Mouse (Mus musculus): ENCODE measurements around the gene Nek7. TPM values are rescaled to one million over a fixed set of nuclear protein-coding genes. Genes with fewer than 3 reads are reported as not detected.

Nek7 gene
- polyA plus RNA-seq (2014; fragmentation: Nextera tagmentation; extraction: Ambion mirVana): 29.4 and 33.4 TPM in 2 replicates

DNA sequence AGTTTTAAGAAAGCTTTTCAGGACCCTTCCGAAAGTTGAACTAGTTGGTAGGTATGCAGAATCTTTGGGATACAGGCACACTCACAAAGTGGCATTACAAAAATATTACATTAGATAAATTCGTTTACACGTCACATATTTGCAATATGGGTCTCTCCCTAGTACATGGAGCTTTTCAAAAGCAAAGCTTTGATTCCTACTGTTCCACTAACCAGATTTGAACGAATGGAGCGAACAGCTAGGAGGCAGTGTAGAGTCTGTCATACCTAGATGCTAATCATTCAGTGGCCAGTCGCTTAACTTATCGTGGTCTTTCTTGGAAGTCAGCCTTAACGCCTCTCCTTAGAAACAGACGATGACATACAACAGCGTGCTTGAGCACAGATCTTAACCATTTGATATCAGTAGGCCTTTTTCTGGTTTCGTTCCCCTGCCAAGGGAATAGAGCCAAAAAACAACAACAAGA lies at the start of gene Nek7:
Gene Nek7, minus strand, starts transcription at position 146 of the 466 bp plus-strand sequence.
- peak within 1 kb of the TSS; percentile 91 for H3K4me3 ChIP-seq (ENCODE audit: low read depth, low read length)
- H3K27ac ChIP-seq (ENCODE audit: low read depth, low read length): peak within 1 kb of the TSS; percentile 96
- H3K4me2 ChIP-seq: peak within 1 kb of the TSS; percentile 73
- peak within 1 kb of the TSS; percentile 90 for H3K9ac ChIP-seq (ENCODE audit: low read depth, low read length)
- H3K36me3 ChIP-seq (ENCODE audit: control insufficient read depth, insufficient read depth, low read length): no peaks in the 10 kb centered on the region
- ATAC-seq (replicated peaks; ENCODE audit: low FRiP score): peak; percentile 27
- 2% methylated on average over 11 of the region's 11 CpGs for WGBS
- DNase-seq (ENCODE audit: low spot score): no peak
- H3K9me3 ChIP-seq (ENCODE audit: control insufficient read depth, low read length): no peaks in the 10 kb centered on the region
- peaks cover 7% of the 10 kb centered on the region; the same call in 1 of the 2 replicates for H3K4me1 ChIP-seq (replicated peaks; ENCODE audit: control insufficient read depth, insufficient read depth, low read length)
- no peaks in the 10 kb centered on the region for H3K27me3 ChIP-seq (replicated peaks; ENCODE audit: control insufficient read depth, insufficient read depth, low read length)

DNA sequence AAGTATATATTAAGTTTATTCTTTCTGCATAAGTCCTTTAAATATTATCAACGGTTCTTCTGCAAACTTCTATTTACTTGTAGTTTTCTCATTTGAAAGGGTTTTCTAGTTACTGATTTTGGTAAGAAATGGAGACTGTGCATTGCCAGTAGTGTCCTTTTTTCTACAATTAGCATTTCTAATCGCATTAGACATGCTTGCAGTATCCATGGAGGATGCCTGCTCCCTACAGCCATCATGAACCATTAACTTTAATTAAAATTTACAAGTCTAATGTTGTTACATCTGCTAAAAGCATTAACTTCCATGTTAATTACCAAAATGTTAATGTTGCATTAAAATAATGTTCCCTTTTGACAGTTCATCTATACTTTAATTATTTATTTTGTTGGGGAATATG lies 42.4 kb upstream of the Nek7 start:
- Histone ChIP-seq H3K36me3 (ENCODE audit: control insufficient read depth, insufficient read depth, low read length) (no peaks in the 10 kb centered on the region), H3K9me3 (ENCODE audit: control insufficient read depth, low read length) (no peaks in the 10 kb centered on the region), H3K27ac (ENCODE audit: low read depth, low read length) (no peak overlapping the region), H3K4me2 (no peak overlapping the region), H3K4me1 (replicated peaks; ENCODE audit: control insufficient read depth, insufficient read depth, low read length) (no peaks in the 10 kb centered on the region), H3K27me3 (replicated peaks; ENCODE audit: control insufficient read depth, insufficient read depth, low read length) (no peaks in the 10 kb centered on the region), H3K4me3 (ENCODE audit: low read depth, low read length) (no peak overlapping the region), H3K9ac (ENCODE audit: low read depth, low read length) (no peak overlapping the region)
- DNase-seq (ENCODE audit: low spot score): no peak
- no peak for ATAC-seq (replicated peaks; ENCODE audit: low FRiP score)
- 75% methylated on average over 2 of the region's 2 CpGs for WGBS

DNA sequence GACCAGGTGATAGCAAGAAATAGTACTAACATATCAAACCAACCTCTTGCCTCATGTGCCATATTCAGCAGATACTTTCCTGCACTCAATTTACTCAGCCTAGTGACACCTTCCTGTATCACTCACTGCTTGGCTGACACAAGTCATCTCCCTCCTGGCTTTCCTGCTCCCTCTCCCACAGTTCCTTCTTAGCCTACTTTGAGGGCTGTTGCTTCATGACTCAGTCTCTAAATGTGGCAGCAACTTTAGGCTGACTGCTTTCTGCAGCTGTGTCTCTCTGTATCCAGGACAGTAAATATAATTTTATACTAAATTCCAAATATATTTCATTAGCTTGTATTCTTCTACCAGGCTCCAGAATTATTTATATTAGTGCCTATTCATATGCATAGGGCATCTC lies 34.3 kb upstream of the Nek7 start:
- DNase-seq (ENCODE audit: low spot score) (no peak), ATAC-seq (replicated peaks; ENCODE audit: low FRiP score) (no peak)
- H3K27me3 ChIP-seq (replicated peaks; ENCODE audit: control insufficient read depth, insufficient read depth, low read length): no peaks in the 10 kb centered on the region
- no peak overlapping the region for H3K4me3 ChIP-seq (ENCODE audit: low read depth, low read length)
- no peak overlapping the region for H3K9ac ChIP-seq (ENCODE audit: low read depth, low read length)
- no peaks in the 10 kb centered on the region for H3K36me3 ChIP-seq (ENCODE audit: control insufficient read depth, insufficient read depth, low read length)
- no peak overlapping the region for H3K4me2 ChIP-seq
- H3K9me3 ChIP-seq (ENCODE audit: control insufficient read depth, low read length): no peaks in the 10 kb centered on the region
- no peak overlapping the region for H3K27ac ChIP-seq (ENCODE audit: low read depth, low read length)
- H3K4me1 ChIP-seq (replicated peaks; ENCODE audit: control insufficient read depth, insufficient read depth, low read length): no peaks in the 10 kb centered on the region

DNA sequence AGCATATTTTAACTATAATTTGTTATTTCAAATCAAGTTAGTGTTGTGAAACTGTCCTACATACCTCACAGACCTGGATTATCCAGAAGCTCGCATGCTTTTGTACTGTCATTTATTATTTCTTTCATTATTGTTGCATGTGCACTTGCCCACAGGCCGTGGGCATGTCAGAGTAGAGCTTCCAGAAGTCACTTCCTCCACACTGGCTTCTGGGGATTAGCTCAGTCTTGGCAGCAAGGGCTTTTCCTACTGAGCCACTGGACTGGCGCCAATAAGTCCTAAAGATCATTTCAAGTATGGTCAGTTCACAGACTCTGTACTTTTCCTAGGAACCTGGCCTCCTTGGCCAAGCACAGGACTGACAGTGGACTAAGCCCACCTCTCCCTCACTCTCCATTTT lies 25.1 kb upstream of the Nek7 start:
- H3K4me2 ChIP-seq: no peak overlapping the region

DNA sequence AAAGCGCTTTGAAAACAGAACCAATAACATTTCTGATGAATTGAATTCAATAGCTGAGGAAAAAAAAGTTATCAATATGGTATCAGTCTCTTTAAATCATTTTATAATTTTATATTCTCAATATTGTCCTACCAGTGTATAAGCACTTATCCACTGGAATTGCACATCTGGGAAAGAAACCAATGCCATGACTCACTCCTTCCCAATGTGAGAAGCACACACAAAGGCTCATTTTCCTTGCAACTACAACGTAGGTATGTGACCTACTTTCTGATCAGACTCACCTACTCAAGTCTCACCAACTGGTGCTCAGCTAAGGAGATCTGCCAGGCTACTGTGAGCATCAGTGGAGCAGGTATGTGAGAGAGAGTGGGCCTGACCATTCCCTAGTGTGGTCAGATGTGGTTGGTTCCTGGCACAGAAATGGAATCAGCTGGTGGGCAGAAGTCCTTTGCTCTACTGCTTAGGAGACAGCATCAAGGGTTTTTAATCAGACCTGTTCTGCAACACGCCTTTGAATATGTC lies 23.4 kb upstream of the Nek7 start:
- DNase-seq (ENCODE audit: low spot score) (no peak), ATAC-seq (replicated peaks; ENCODE audit: low FRiP score) (no peak)
- WGBS: 77% methylated on average over 3 of the region's 3 CpGs
- Histone ChIP-seq H3K4me2 (no peak overlapping the region), H3K4me1 (replicated peaks; ENCODE audit: control insufficient read depth, insufficient read depth, low read length) (no peaks in the 10 kb centered on the region), H3K36me3 (ENCODE audit: control insufficient read depth, insufficient read depth, low read length) (no peaks in the 10 kb centered on the region), H3K4me3 (ENCODE audit: low read depth, low read length) (no peak overlapping the region), H3K27ac (ENCODE audit: low read depth, low read length) (no peak overlapping the region), H3K9me3 (ENCODE audit: control insufficient read depth, low read length) (no peaks in the 10 kb centered on the region), H3K27me3 (replicated peaks; ENCODE audit: control insufficient read depth, insufficient read depth, low read length) (no peaks in the 10 kb centered on the region), H3K9ac (ENCODE audit: low read depth, low read length) (no peak overlapping the region)

More for the DNA sequence above, 25.1 kb upstream of the Nek7 start:
- no peaks in the 10 kb centered on the region for H3K27me3 ChIP-seq (replicated peaks; ENCODE audit: control insufficient read depth, insufficient read depth, low read length)
- 71% methylated on average over 3 of the region's 3 CpGs for WGBS
- H3K36me3 ChIP-seq (ENCODE audit: control insufficient read depth, insufficient read depth, low read length): no peaks in the 10 kb centered on the region
- H3K9ac ChIP-seq (ENCODE audit: low read depth, low read length): no peak overlapping the region
- no peak overlapping the region for H3K27ac ChIP-seq (ENCODE audit: low read depth, low read length)
- DNase-seq (ENCODE audit: low spot score) (no peak), ATAC-seq (replicated peaks; ENCODE audit: low FRiP score) (no peak)
- no peaks in the 10 kb centered on the region for H3K9me3 ChIP-seq (ENCODE audit: control insufficient read depth, low read length)
- H3K4me3 ChIP-seq (ENCODE audit: low read depth, low read length): no peak overlapping the region
- H3K4me1 ChIP-seq (replicated peaks; ENCODE audit: control insufficient read depth, insufficient read depth, low read length): no peaks in the 10 kb centered on the region

- Histone ChIP-seq H3K9ac (ENCODE audit: low read depth, low read length) (no peak overlapping the region), H3K4me2 (no peak overlapping the region), H3K4me1 (replicated peaks; ENCODE audit: control insufficient read depth, insufficient read depth, low read length) (no peaks in the 10 kb centered on the region), H3K27me3 (replicated peaks; ENCODE audit: control insufficient read depth, insufficient read depth, low read length) (no peaks in the 10 kb centered on the region), H3K36me3 (ENCODE audit: control insufficient read depth, insufficient read depth, low read length) (no peaks in the 10 kb centered on the region), H3K9me3 (ENCODE audit: control insufficient read depth, low read length) (no peaks in the 10 kb centered on the region), H3K27ac (ENCODE audit: low read depth, low read length) (no peak overlapping the region), H3K4me3 (ENCODE audit: low read depth, low read length) (no peak overlapping the region)
- WGBS: 73% methylated on average over 4 of the region's 4 CpGs
- ATAC-seq (replicated peaks; ENCODE audit: low FRiP score) (no peak), DNase-seq (ENCODE audit: low spot score) (no peak)
Observed at GRCm38 (mm10) chr1:138640934-138641461, 21.1 kb upstream of the Nek7 start.

- no peaks in the 10 kb centered on the region for H3K27me3 ChIP-seq (replicated peaks; ENCODE audit: control insufficient read depth, insufficient read depth, low read length)
- no peak overlapping the region for H3K4me3 ChIP-seq (ENCODE audit: low read depth, low read length)
- no peaks in the 10 kb centered on the region for H3K9me3 ChIP-seq (ENCODE audit: control insufficient read depth, low read length)
- no peak for DNase-seq (ENCODE audit: low spot score)
- H3K9ac ChIP-seq (ENCODE audit: low read depth, low read length): no peak overlapping the region
- no peak for ATAC-seq (replicated peaks; ENCODE audit: low FRiP score)
- no peaks in the 10 kb centered on the region for H3K36me3 ChIP-seq (ENCODE audit: control insufficient read depth, insufficient read depth, low read length)
- no peaks in the 10 kb centered on the region for H3K4me1 ChIP-seq (replicated peaks; ENCODE audit: control insufficient read depth, insufficient read depth, low read length)
- no peak overlapping the region for H3K4me2 ChIP-seq
- no peak overlapping the region for H3K27ac ChIP-seq (ENCODE audit: low read depth, low read length)
Observed at GRCm38 (mm10) chr1:138637850-138638249, 17.9 kb upstream of the Nek7 start.

DNA sequence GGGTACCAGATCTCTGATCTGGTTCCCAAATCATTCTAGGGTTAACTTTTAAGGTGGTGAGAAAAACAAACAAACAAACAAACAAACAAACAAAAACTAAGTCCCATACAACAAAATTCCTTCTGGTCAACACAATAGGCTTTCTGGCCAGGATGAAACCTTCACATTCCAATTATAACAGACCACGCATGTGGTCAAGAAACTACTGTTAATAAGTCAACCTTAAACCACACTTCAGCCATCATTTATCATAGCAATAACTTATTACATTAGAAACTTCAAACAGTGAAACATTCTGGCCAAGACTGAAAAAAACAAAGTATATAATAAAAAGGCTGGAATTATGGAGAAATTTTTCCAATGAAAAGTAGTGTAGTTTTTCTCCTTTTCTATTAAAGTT lies 14.6 kb upstream of the Nek7 start:
- Histone ChIP-seq H3K4me1 (replicated peaks; ENCODE audit: control insufficient read depth, insufficient read depth, low read length) (no peaks in the 10 kb centered on the region), H3K27ac (ENCODE audit: low read depth, low read length) (no peak overlapping the region), H3K27me3 (replicated peaks; ENCODE audit: control insufficient read depth, insufficient read depth, low read length) (no peaks in the 10 kb centered on the region), H3K9ac (ENCODE audit: low read depth, low read length) (no peak overlapping the region), H3K4me2 (no peak overlapping the region), H3K4me3 (ENCODE audit: low read depth, low read length) (no peak overlapping the region), H3K9me3 (ENCODE audit: control insufficient read depth, low read length) (no peaks in the 10 kb centered on the region), H3K36me3 (ENCODE audit: control insufficient read depth, insufficient read depth, low read length) (no peaks in the 10 kb centered on the region)
- ATAC-seq (replicated peaks; ENCODE audit: low FRiP score) (no peak), DNase-seq (ENCODE audit: low spot score) (no peak)
- 82% methylated on average over 1 of the region's 1 CpGs for WGBS

DNA sequence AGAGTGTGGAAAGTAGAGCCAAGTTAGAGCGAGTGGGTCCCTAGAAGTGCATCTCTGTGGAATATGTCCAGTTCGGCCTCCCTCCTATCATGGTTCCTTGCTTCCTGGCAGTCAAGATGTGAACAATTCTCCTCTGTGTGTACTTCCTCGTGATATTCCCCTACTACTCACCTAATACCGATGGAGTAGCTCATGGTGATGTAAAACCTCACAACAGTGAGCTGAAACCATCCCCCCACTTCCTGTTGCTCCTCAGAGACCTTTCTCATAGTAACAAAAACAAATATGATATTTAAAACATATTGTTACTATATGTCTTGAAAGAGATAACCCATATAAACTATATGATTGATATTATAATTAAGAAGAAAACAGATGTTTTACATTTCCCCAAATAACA lies 9.0 kb upstream of the Nek7 start:
- Histone ChIP-seq H3K36me3 (ENCODE audit: control insufficient read depth, insufficient read depth, low read length) (no peaks in the 10 kb centered on the region), H3K4me2 (no peak overlapping the region), H3K27me3 (replicated peaks; ENCODE audit: control insufficient read depth, insufficient read depth, low read length) (no peaks in the 10 kb centered on the region), H3K4me1 (replicated peaks; ENCODE audit: control insufficient read depth, insufficient read depth, low read length) (no peaks in the 10 kb centered on the region), H3K9me3 (ENCODE audit: control insufficient read depth, low read length) (no peaks in the 10 kb centered on the region), H3K4me3 (ENCODE audit: low read depth, low read length) (no peak overlapping the region), H3K9ac (ENCODE audit: low read depth, low read length) (no peak overlapping the region), H3K27ac (ENCODE audit: low read depth, low read length) (no peak overlapping the region)
- WGBS: 72% methylated on average over 4 of the region's 4 CpGs
- ATAC-seq (replicated peaks; ENCODE audit: low FRiP score): no peak
- no peak for DNase-seq (ENCODE audit: low spot score)

Data from liver, embryonic 11.5 days (tissue).